Mouse (Mus musculus): ENCODE results near the gene Ccdc62. TPM values are rescaled to one million over a fixed set of nuclear protein-coding genes. Genes with fewer than 3 reads are reported as not detected.

Gene Ccdc62
- total and polyA plus RNA-seq, 3 experiments, result 7.5 to 13.4 TPM; not detected in 1

- DNase-seq (ENCODE audit: low read depth, low spot score), result no peak
- no peak overlapping the region for H3K27ac ChIP-seq (ENCODE audit: control insufficient read depth, low read depth, low read length)
- H3K4me3 ChIP-seq (ENCODE audit: control insufficient read depth in 1 of 2, insufficient read depth in 1 of 2, low read depth in 2 of 2, low read length in 2 of 2), result no peak overlapping the region
- H3K36me3 ChIP-seq (ENCODE audit: control insufficient read depth in 1 of 2, insufficient read depth in 2 of 2, low read length in 2 of 2), result peaks cover 0 to 7% of the 10 kb centered on the region in 2 experiments; a peak in 1 of 4 replicates
- no peaks in the 10 kb centered on the region for H3K27me3 ChIP-seq (ENCODE audit: control insufficient read depth in 1 of 2, insufficient read depth in 2 of 2, low read length in 2 of 2)
- H3K4me1 ChIP-seq (ENCODE audit: control insufficient read depth in 1 of 2, insufficient read depth in 2 of 2, low read length in 2 of 2), result peaks cover 0 to 10% of the 10 kb centered on the region in 2 experiments; a peak in 2 of 4 replicates
- H3K9ac ChIP-seq (ENCODE audit: control insufficient read depth, low read depth, low read length, poor library complexity, severe bottlenecking), result no peak overlapping the region
- no peak for TF ChIP-seq SIN3A (IDR thresholded peaks at IDR 0.05; ENCODE audit: low read length)
- TF ChIP-seq GABPA (IDR thresholded peaks at IDR 0.05; ENCODE audit: low read depth, low read length), result no peak
- TF ChIP-seq ZMIZ1 (IDR thresholded peaks at IDR 0.05; ENCODE audit: low read depth, low read length), result no peak
- TF ChIP-seq HCFC1 (IDR thresholded peaks at IDR 0.05; ENCODE audit: low read depth, low read length), result no peak
- TF ChIP-seq EP300 (IDR thresholded peaks at IDR 0.05; ENCODE audit: low read depth in 1 of 2, low read length in 2 of 2), result no peak
- TF ChIP-seq POLR2AphosphoS5 (IDR thresholded peaks at IDR 0.05; ENCODE audit: borderline replicate concordance, low read depth, low read length), result no peak
- no peak for TF ChIP-seq CHD2 (IDR thresholded peaks at IDR 0.05; ENCODE audit: low read length)
- no peak for TF ChIP-seq SMC3 (IDR thresholded peaks at IDR 0.05; ENCODE audit: low read depth, low read length)
- no peak for TF ChIP-seq BHLHE40 (IDR thresholded peaks at IDR 0.05; ENCODE audit: borderline replicate concordance, low read depth, low read length)
- no peak for TF ChIP-seq RCOR1 (IDR thresholded peaks at IDR 0.05; ENCODE audit: low read depth, low read length)
- no peak for TF ChIP-seq JUND (IDR thresholded peaks at IDR 0.05; ENCODE audit: low read depth, low read length)
- TF ChIP-seq MYB (IDR thresholded peaks at IDR 0.05; ENCODE audit: low read depth, low read length), result no peak
- no peak for TF ChIP-seq ETS1 (IDR thresholded peaks at IDR 0.05; ENCODE audit: low read depth, low read length)
- no peak for TF ChIP-seq E2F4 (IDR thresholded peaks at IDR 0.05; ENCODE audit: borderline replicate concordance, low read depth, low read length)
- no peak for TF ChIP-seq CTCF (IDR thresholded peaks at IDR 0.05 in 2 of 3, conservative IDR thresholded peaks at IDR 0.05 in 1 of 3; ENCODE audit: control insufficient read depth in 1 of 3, insufficient read depth in 1 of 3, low read depth in 2 of 3, low read length in 3 of 3, poor library complexity in 1 of 3, severe bottlenecking in 1 of 3)
- TF ChIP-seq MXI1 (IDR thresholded peaks at IDR 0.05; ENCODE audit: low read depth, low read length), result no peak
- no peaks in the 10 kb centered on the region for H3K9me3 ChIP-seq (replicated peaks; ENCODE audit: insufficient read depth, low read length)
- peaks cover 11% of the 10 kb centered on the region for H3K79me2 ChIP-seq (ENCODE audit: control insufficient read depth, insufficient read depth, low read length, poor library complexity)
These were observed 8.0 kb downstream of the Ccdc62 start for GRCm38 (mm10) chr5:123938479-123938878.

GRCm38 (mm10) chr5:123946546-123946945, 16.1 kb downstream of the Ccdc62 start:
- DNase-seq (ENCODE audit: low read depth, low spot score), result no peak

More at GRCm38 (mm10) chr5:123946546-123946945, 16.1 kb downstream of the Ccdc62 start:
- Histone ChIP-seq H3K9me3 (replicated peaks; ENCODE audit: insufficient read depth, low read length) (no peaks in the 10 kb centered on the region), H3K4me3 (ENCODE audit: control insufficient read depth in 1 of 2, insufficient read depth in 1 of 2, low read depth in 2 of 2, low read length in 2 of 2) (no peak overlapping the region), H3K9ac (ENCODE audit: control insufficient read depth, low read depth, low read length, poor library complexity, severe bottlenecking) (no peak overlapping the region), H3K79me2 (ENCODE audit: control insufficient read depth, insufficient read depth, low read length, poor library complexity) (no peaks in the 10 kb centered on the region), H3K27me3 (ENCODE audit: control insufficient read depth in 1 of 2, insufficient read depth in 2 of 2, low read length in 2 of 2) (no peaks in the 10 kb centered on the region), H3K27ac (ENCODE audit: control insufficient read depth, low read depth, low read length) (no peak overlapping the region), H3K4me1 (ENCODE audit: control insufficient read depth in 1 of 2, insufficient read depth in 2 of 2, low read length in 2 of 2) (no peaks in the 10 kb centered on the region), H3K36me3 (ENCODE audit: control insufficient read depth in 1 of 2, insufficient read depth in 2 of 2, low read length in 2 of 2) (no peaks in the 10 kb centered on the region)
- no peak for TF ChIP-seq UBTF (IDR thresholded peaks at IDR 0.05; ENCODE audit: borderline replicate concordance, insufficient read depth, low read depth, low read length)

Data from MEL (cell line).